ENCODE assay signal across 13 mouse cellular contexts in the genomic region with DNA sequence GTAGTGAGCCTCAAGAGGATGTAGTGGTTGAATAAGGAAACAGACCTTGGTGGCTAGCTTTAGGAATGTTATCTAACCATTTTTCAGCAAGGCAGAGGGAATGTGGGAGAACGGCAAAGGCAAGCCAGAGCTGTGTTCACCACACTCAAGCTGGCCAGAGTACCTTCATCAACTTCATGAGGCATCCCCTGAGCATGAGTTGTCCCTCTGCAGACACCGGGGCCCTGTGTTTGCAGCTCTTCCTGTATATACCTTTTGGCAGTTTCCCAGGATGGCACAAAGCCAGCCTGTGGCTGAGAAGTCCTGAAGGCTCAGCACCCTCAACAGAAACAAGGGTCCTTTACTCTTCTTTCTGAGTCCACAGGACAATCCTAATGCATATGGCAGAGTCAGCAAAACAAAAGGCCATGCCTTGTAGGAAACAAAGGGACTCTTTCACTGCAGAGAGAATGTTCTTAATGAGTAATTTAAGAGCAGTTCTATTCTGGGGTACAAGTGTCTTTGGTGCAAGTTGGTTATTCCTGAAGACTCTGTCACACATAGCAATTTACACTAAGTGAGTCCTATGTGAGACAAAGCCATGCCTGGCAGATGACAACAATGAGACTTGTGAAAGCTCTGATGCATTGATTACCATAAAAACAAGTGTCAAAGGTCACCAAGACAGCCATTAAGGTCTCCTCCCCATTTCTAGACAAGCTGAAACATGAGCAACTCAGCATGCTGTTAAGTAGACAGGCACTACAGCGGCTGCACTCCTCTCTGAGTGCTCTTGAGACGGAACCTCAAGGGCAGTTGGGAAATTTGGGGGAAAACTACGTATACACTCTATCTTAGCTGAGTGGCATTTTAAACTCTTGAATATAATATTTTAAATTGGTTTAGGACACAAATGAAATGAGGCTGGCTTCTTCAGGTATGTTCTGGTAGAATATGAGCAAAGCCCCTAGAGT.
DNase-seq lines count a peak whose midpoint lies in the region; ATAC-seq and TF ChIP-seq lines count a peak whose summit lies in the region.
"Had no signal": no experiment of that assay in that cellular context is flagged by ENCODE, and none has a peak within 500 bp of the region (broad histone marks: within the 10 kb centered on the region; RNA-seq: fewer than 3 reads in every experiment).

No protein-coding gene starts in this region.

- H3K9me3 ChIP-seq in lung, embryonic 14.5 days (ENCODE audit: low read depth, low read length), result no peaks in the 10 kb centered on the region
- H3K9me3 ChIP-seq: intestine, embryonic 15.5 days; lung, embryonic 15.5 days had no signal

- no peaks in the 10 kb centered on the region for H3K36me3 ChIP-seq in lung, embryonic 14.5 days (ENCODE audit: insufficient read depth)
- H3K36me3 ChIP-seq: intestine, embryonic 15.5 days; lung, embryonic 15.5 days had no signal

- H3K4me2 ChIP-seq in lung, embryonic 14.5 days, result no peak overlapping the region
- H3K4me2 ChIP-seq: intestine, embryonic 15.5 days; lung, embryonic 15.5 days had no signal

- H3K4me3 ChIP-seq in lung, embryonic 14.5 days (ENCODE audit: low read depth, low read length), result no peak overlapping the region
- H3K4me3 ChIP-seq: intestine, embryonic 15.5 days; lung, embryonic 15.5 days had no signal

- no peak overlapping the region for H3K9ac ChIP-seq in lung, embryonic 14.5 days
- H3K9ac ChIP-seq: intestine, embryonic 15.5 days; lung, embryonic 15.5 days had no signal

- H3K4me1 ChIP-seq in lung, embryonic 14.5 days (ENCODE audit: insufficient read depth), result no peaks in the 10 kb centered on the region
- H3K4me1 ChIP-seq: intestine, embryonic 15.5 days had no signal

- ATAC-seq in cerebellum, adult (ENCODE audit: insufficient number of reproducible peaks, low FRiP score, low TSS enrichment), result no peak
- no peak for ATAC-seq in lung, embryonic 14.5 days (ENCODE audit: insufficient read depth)
- ATAC-seq: intestine, embryonic 15.5 days had no signal

- H3K27me3 ChIP-seq in lung, embryonic 14.5 days (ENCODE audit: insufficient read depth, low read length), result no peaks in the 10 kb centered on the region
- H3K27me3 ChIP-seq: intestine, embryonic 15.5 days; lung, embryonic 15.5 days had no signal

- no peak overlapping the region for H3K27ac ChIP-seq in lung, embryonic 14.5 days (ENCODE audit: low read depth)
- H3K27ac ChIP-seq: intestine, embryonic 15.5 days; lung, embryonic 15.5 days had no signal

- DNase-seq in cerebellum, postnatal 10 days, result peak; percentile 33
- peak; percentile 18 for DNase-seq in kidney, postnatal 10 days
- DNase-seq in kidney, adult 8-10 months, result no peak
- peak; percentile 14 for DNase-seq in 3T3-L1 (ENCODE audit: low read depth, low spot score)
- peak; percentile 39 for DNase-seq in lung, embryonic 14.5 days
- no peak for DNase-seq in spleen, postnatal 10 days (ENCODE audit: low spot score in 2 of 2)
- no peak for DNase-seq in retina, embryonic 14.5 days (ENCODE audit: low spot score)
- DNase-seq: adrenal gland, postnatal 14 days; heart, postnatal 10 days; kidney, postnatal 36 days had no signal

- no peak for TF ChIP-seq CTCF in lung, embryonic 14.5 days (IDR thresholded peaks at IDR 0.05; ENCODE audit: low read depth)

- 52% methylated on average over 5 of the region's 5 CpGs for WGBS in lung, embryonic 14.5 days

Comparison
In these comparisons a context has a peak if more than half of its experiments do, and no peak if none do; other contexts are left out.
1. DNase-seq: peak in cerebellum, postnatal 10 days (2 of 2), kidney, postnatal 10 days (single experiment), 3T3-L1 (single experiment) and lung, embryonic 14.5 days (single experiment); none in kidney, adult 8-10 months (0 of 2), spleen, postnatal 10 days (0 of 2) and retina, embryonic 14.5 days (single experiment).